Mouse (Mus musculus): ENCODE data around the gene Igsf21.

Igsf21 gene

DNA sequence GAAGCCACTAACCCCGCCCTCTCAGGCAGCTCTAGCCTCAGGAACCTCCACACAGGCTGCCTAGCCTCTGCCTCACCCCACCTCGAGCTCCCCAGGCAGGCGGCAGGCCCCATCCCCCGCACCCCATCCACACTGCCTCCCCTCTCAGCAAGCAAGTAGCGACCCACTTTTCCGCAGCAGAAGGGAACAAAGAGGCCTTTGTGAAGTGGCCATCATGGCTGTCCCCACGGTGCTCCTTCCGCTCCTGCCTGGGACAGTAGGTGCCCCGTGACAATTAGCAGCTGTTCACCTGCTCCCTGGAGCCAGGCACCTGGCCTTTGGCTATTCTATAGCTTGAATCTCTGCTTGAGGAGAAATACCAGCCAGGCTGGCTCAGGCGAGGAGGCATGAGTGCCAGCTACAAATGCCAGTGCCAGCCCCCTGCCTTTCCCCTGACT lies 9.3 kb downstream of the Igsf21 start:
- in situ Hi-C loops (cut with MboI) = no loop called here

DNA sequence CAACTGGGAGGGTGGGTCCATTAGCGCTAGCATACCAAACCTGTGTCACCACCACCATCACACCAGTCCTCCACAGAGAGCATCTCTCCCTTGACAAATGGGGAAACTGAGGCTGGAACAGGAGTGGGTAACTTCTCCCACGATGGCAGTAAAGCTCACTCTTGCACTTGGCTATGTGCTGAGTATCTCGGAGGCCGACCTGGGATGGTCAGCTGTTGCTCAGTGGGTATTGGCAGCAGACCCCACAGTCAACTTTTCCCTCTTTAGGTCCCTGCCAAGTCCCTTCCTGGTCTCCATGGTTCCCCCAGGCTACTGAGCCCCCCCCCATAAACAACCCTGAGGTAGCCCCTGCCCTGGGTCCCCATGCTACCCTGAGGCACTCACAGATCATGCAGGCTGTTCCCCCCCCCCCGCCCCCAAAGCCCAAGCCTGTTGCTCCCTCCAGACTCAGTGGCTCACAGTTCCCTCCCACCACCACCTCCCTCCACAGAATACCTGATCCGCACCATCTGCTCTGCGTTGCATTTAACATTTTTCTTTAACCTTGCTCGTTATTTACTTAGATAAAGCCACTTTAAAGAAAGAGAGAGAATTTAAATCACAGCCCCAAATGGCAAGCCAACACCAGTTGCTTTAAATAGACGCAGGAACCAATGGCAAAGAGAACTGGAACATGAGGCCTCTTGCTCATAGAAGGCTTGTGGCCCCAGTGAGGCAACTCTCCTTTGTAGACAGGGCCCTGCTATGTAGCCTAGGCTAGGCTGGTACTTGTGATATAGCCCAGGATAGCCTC lies 11.0 kb downstream of the Igsf21 start:
- in situ Hi-C loops (cut with MboI) = no loop called here

DNA sequence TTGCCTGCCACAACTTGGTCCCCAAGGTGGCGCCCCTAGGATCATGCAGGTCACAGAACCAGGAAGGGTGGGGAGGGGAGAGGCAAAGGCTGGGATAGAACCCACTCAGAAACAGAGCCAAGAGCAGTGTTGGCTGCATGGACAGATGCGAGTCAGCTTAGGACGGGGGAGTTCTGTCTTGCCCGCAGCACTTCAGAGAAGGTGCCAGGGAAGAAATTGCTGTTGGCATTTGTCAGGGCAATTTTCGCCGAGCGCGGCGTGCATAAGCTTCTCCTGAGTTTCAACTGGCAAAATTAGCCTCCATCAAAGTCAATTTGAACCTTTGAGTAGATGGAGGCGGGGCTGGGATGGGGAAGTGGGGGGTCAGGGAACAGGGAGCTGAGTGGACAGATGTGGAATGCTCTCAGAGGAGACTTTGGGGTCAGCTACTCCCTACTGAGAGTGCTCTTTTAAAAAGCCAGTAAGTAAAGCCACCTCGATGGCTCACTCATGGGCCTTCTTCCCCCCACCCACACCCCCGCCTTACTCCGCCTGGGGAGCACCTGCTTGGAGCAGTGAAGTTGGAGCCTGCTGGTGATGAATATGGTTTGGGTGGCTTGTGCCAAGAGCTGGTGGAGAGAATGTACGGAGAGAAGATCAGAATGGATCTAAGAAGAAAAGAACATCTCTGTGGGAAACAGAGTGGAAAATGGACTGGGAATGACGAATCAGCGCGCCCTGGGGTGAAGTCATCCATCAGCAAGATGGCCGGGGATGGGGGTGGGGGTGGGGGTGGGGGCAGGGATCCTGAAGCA lies 12.0 kb downstream of the Igsf21 start:
- in situ Hi-C loops (cut with MboI) = no loop called here

DNA sequence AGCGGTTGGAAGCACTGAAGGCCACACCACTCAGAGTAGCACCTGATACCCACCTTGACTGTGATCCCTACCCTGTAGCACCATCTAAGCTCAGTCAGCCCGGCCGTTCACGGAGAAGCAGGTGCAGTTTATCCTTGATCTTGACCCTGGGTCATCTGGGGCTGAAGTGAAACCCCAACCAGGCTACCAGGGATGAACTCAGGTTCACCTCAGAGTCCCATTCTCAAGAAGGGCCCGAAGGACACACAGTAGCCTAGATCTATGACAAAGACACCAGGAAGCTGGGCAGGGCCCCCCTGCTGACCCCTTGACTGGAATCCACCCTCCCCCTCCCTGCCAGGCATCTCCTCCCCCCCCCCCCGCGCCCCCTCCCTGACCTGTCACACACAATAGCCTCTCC lies 18.7 kb downstream of the Igsf21 start:
- in situ Hi-C loops (cut with MboI) = no loop called here

DNA sequence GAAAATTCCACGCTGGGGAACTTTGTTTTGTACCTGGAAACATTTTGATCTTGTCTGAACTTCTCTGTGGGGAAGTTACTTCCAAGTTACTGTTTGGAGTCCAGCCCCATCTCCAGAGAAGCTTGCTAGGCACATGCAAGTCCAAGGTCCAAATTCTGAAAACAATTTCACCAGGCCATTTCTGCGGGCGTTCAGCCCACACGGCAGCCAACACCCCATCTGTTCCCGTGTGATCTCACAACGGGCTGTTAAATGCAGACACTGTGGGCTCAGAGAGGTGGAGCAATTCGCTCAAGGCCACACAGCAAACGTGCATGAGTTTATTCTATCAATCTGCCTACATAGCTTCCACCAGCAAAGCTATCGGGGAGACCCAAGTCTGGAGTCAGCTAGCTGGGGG lies 21.4 kb downstream of the Igsf21 start:
- in situ Hi-C loops (cut with MboI) = no loop called here

DNA sequence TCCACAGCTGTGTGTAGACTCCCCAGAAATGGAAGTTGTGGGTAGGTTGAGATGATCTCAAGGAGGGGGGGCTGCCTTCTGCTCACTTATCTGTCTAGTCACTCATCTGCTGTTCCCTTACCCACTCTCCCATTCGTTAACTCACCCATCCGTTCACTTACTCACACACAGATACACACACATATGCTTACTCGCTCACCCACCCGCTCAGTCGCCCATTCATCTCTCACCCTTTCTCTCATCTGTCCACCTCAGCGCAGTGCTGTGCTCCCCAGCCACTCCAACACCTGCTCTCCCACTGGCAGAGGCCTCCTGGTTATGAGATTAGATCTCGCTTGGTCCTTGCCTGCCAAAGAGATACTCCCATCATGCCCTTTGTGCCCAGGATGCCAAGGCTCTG lies 22.1 kb downstream of the Igsf21 start:
- in situ Hi-C loops (cut with MboI) = no loop called here

DNA sequence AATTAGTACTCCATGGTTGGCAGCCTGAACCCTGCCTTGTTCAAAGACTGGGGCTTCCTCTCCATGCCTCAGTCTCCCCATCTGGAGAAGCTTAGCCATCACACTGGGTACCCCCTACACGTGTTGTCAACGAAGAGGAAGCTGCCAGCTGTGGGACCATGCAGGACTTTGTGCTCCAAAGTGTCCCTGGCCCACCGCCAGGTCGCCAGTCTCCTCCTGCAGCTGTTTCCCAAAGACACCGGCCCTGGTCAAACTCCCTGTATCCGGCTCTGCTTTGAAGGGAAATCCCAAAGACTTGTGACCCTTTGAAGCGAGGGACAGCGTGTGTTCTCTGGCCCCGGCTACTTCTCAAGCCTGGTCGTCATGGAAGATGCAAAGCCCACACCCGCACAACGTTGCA lies 23.5 kb downstream of the Igsf21 start:
- in situ Hi-C loops (cut with MboI) = no loop called here

DNA sequence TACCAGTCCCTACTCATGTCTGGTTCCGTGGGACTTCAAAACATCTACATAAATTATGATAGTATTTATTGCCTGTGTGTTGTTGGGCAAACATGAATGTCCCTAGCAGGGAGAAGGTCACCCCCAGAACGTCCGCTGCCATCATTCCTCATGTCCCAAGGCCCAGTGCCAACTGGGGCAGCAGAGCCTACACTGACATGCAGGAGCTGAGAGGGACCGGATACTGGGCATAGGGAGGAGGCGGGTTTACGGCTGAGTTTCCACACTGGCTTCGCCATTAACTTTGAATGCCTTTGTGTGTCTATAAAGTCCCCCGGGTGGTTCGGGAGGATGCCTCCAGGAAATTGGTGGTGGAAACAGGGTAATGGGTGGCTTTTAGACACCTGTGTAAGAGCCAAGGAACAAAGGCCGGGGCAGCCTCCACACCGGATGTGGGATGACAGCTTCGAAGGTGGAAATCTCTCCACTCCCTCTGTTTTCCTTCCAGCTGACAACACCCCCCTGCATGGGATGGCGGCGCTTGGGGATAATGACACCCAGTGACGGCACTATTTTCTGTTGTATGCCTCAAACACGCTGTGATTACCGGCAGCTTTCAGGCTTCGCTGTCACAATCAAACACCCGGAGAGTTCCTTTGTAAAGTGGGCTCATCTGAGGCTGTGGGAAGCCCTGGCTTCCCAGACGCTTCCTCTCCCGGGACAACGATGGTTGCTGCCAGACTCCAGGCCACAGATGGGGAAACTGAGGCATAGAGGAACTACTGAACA lies 26.1 kb downstream of the Igsf21 start:
- in situ Hi-C loops (cut with MboI) = no loop called here

DNA sequence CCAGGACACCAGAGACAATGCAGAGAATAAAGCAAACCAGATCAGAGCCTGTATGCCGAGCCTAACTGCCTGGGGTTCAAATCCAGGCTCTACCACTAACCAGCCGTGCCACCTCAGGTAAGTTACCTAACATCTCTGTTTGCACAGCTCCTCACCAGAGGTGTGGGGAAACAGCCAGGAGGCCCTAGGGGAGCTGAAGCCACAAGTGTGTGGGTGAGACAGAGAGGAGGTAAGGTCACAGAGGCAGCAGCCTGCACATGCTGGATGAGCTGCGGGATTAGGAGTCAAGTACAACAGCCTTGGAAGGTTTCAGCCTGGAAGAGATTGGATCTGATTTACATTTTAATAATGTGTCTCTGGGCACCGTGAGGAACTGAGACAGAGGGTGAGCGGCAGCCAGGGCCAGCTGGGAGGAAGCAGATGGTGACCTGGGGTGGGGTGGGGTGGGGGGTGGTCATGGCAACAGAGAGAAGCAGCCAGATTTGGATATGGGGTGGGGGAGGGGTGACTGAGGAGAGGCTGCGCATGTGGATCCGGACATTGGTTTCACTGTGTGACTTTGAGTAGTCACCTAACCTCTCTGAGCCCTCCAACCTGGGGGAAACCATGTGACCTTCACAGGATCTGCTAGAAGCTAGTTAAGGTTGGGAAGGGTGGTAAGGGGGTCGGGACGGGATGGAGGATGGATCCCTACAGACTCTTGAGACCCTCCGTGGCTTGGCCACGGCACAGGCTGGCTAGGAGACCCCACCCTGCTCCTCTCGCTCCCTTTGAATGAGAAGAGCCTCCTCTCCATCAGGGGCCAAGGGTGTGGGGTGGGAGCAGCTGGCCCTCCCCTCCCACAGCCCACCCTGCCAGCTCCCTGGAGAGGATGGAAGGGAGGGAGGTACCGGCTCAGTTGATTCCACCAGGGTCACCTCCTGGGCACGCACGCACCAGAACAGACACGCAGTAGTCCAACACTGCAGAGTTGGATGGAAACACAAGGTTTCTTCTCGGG lies 27.4 kb downstream of the Igsf21 start:
- in situ Hi-C loops (cut with MboI) = no loop called here

DNA sequence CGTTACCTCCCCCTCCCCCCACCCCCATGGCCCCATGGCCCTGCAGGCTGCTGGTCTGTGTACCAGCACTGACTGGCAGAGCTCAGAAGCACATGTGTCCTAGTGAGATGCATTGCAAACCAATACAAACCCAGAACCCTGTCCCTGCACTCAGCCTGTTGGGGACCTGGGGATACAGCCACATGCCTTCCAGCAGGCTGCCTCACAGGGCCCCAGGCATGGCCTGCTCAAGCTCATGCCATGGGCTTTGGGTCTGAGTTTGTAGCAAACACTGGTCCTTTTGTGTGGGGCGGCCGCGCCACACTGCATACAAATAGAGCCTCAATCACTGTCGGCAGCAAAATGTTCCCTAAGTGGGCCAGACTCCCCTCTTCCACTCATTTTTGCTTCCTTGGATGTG lies 28.2 kb downstream of the Igsf21 start:
- in situ Hi-C loops (cut with MboI) = no loop called here

DNA sequence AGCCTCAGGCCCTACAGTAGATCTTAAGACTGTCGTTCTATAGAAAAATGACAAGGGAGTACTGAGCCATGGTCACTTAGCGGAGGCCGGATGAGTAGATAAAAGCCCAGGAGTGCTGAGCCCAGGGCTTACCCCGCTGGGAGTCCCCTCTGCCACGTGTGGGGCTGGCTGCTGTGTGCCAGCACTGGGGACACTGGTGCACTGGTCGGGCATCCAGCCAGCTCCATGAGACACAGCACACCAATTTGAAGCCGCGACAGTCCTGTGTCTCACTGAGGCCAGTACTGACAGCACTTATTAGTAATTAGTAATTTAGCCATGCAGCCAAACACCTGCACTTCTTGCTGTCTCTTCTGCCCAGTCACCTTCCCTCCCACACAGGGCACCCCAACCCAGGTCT lies 28.6 kb downstream of the Igsf21 start:
- in situ Hi-C loops (cut with MboI) = no loop called here

DNA sequence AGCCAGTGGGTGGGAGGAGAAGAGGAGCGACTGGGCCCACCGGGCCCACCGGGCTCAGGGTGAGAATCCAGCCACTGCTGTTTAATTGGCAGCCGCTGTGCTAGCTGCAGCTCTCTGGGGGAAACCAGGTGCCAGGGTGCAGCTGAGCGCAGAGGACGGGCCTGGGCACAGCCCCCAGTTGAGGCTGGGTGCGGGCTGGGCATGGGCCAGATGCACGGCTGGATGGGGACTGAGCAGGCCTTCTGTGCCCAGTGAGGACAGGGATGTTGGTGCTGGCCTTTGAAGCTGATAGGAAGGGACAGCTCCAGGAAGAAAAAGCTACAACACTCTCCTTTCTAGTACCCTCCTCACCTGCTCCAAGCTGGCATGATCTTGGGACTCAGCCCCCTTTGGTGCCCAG lies 30.5 kb downstream of the Igsf21 start:
- in situ Hi-C loops (cut with MboI) = no loop called here

DNA sequence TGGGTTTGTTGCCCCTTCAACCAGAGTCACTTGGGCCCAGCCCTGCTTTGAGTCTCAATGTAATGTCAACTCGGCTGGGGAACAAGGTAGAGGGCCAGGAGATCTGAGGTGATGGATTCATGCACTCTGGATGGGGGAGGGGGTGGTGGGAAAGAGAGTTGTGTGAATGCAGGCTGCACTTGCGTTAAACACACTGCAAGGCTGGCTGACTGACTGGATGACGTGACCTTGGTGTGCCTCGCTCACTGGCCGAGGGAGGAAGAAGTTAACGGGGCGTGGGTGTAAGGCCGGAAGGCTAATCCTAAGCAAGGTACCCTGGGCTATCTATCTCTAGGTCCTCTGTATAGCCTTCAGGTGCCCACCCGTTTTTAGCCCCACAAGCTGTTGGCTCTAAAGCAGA lies 31.4 kb downstream of the Igsf21 start:
- in situ Hi-C loops (cut with MboI) = no loop called here

DNA sequence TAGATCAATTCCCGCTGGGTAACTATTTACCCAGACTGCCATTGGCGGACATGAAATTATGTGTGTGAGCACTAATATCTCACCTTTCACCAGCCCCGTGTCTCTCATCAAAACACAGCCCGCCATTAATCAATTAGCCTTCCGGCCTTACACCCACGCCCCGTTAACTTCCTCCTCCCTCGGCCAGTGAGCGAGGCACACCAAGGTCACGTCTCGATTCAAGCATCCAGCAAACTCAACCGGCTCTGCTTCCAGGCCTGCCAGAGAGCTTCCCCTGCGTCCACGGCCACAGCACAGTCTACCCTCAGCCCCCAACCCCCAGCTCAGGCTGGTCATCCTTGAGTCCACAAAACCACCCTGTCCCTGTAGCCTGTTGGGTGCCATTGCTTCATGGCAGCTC lies 32.2 kb downstream of the Igsf21 start:
- in situ Hi-C loops (cut with MboI) = no loop called here

DNA sequence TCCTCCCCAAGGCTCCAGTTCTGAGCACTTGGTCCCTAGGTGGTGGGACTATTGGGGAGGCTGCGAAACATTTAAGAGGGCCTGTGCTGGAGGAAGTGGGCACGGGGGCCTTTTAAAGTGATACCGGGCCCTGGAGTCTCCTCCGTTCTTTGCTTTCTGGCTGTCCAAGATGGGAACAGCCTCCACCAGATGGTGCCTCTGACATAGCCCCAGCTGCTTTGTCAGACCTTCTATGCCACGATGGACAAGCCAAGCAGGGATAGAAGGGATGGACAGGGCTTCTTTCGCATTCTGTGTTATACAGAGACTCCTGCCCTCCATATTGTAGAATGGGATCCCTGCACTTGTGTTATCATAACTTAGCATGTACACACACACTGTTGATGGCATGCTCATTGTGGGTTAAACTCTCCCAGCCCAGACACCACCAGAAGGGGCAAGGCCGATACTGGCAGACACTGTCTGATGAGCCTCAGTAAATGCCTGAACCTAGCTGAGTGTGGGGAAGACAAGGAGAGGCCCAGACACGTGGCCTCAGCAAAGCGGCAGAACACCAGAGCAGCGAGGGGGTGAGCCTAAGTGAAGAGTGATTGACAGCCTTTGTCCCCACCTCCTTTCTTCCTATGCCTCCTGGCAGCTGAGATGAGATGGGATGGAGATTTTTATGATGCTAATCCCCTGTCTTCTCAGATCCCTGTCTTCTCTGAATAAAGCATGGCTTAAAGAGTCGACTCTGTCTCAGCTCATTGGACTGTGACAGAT lies 36.3 kb downstream of the Igsf21 start:
- in situ Hi-C loops (cut with MboI) = no loop called here

DNA sequence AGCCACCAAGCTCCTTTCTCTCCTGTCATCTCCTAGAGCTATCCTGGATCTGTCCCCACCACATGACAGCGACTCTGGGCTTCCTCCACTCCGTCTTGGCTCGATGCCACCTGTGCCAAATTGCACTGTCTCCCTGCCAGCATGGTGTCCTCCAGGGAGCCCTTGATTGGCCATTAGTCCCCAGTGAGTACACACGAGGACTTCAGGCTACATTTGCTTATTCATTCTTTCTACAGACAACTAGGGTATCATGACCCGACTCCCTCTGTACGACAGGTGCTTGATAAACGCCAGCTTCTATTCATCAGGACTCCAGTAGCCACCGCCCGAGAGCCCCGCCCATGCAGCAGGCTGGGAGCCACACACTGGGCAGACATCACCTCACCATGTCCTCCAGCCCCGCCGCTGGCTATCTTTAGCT lies 40.8 kb downstream of the Igsf21 start:
- in situ Hi-C loops (cut with MboI) = no loop called here

DNA sequence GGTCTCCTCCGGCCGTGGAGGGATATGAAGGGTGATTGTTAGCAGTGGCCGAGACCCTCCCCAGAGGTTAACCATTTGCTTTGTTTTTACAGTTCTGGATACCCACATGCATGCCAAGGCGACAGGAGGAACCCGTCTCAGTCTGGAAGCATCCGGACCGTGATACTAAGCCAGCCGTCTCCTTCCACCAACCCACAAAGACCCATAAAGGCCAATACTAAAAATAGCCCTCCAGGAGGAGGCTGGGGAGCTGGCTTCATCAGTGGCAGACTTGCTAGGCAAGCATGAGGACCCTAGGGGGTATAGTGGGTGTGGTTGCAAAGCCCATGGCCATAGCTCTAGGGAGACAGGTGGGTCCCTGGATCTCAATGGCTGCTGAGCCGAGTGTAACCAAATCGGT lies 41.8 kb downstream of the Igsf21 start:
- in situ Hi-C loops (cut with MboI) = no loop called here

DNA sequence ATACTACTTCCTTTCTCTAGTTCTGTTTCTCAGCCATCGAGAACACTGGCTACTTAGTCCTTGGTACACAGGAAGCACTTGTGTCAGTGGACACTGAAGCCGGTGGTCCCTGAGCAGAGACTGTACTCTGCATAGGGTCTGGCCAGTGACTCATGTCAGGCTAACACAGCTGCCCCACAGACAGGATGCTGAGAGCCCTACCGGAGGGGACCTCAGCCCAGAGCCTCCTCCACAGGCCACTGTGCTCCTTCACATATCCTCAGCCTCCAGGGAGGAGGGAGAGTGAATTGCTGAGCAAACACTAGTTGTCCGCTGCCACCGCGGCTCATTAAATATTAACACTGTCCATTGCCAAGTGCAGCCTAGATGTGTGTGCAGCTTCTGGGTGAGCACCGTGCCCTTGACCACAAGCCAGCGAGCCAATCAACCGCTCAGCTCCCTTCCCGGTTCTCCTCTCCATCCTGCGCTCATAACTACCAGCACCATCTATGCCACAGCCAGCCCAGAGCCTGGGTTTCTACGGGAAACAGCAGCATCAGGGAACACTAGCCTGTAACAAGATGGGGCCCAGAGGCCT lies 42.8 kb downstream of the Igsf21 start:
- in situ Hi-C loops (cut with MboI) = no loop called here

DNA sequence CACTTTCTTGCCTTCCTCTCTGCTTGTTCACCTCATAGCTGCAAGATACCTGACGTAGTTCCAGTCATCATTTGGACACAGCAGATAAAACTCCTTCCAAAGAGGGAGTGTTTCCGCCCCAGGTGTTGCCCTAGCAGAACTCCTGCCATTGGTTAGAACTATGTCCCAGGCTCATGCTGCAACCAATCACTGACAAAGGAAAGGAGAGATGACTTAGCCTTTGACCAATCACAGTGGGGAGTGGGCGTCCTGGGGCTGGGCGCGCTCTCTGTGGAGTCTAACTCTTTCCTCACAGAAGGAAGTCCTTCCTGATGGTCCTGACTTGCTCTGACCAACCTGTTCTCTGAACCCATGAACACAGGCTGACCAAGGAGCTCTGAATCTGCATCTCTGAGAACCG lies 44.4 kb downstream of the Igsf21 start:
- in situ Hi-C loops (cut with MboI) = no loop called here

DNA sequence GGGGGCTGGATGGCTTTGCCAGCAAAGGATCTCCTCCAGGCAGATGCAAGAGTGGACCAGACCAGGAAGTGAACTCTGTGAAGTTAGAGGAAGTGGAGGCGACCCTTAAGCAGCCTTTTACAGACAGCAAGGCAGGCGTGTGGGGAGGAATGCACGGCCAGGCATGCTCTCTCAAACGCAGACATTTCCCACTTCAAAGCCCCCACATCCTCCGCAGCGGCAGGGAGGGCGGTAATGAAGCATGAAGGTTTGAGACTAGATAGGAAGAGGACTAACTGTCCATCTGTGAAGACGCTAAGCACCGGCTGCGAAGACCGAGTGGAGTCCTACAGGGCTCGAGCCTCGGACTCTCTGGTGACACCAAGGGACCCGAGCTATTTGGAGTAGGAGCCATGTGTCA lies 46.3 kb downstream of the Igsf21 start:
- in situ Hi-C loops (cut with MboI) = no loop called here
